Mouse (Mus musculus): ENCODE measurements at regions not wholly inside any gene's neighbourhood (a gene's known extent, or its start where the extent isn't known, plus 50 kb on each side); places are given as distances from the start of the nearest gene placed in this dataset.

- TF ChIP-seq CTCF (IDR thresholded peaks at IDR 0.05; ENCODE audit: low read depth) = no peak
- TF ChIP-seq EP300 (optimal IDR thresholded peaks at IDR 0.05) = no peak
These were observed 532.2 kb downstream of the Epm2a start for GRCm38 (mm10) chr10:11875145-11876131.

All from stomach, postnatal 0 days (tissue).